Mouse (Mus musculus) heart, postnatal 0 days (tissue): Measurements from ENCODE around the gene Baiap3.

Experiments used
- CTCF ChIP-seq: IDR thresholded peaks from 2 replicates; pipeline ENCODE4 v1.5.1; 2016; ENCODE audit warnings: antibody characterized with exemption, control low read depth, low read depth
- EP300 ChIP-seq: IDR thresholded peaks from 2 replicates; pipeline ENCODE4 v1.6.1; 2016; ENCODE audit warnings: antibody characterized with exemption, low read depth

- TF ChIP-seq CTCF = no peak
- TF ChIP-seq EP300 = no peak
Observed at GRCm38 (mm10) chr17:25219492-25220295, 36.5 kb downstream of the Baiap3 start.
